In the genomic region with DNA sequence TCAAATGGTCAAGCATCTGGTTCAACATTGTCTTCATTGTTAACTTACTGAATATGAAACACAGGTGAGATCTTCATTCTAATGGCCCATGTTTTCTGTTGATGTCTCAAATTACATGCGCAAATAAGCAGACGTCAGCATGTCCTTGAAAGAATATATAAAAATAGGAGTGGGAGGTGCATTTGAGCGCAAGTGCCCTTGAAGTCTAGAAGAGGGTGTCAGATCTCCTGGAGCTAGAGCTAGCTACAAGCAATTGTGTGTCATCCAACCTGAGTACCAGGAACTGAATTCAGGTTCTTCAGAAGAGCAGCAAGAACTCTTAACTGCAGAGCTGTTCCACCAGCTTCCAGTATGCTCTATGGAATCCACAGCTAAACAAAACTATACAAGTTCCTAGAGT, we compare ENCODE assay signal across 24 mouse cellular contexts.
"Had no signal": no experiment of that assay in that cellular context is flagged by ENCODE, and none has a peak within 500 bp of the region (broad histone marks: within the 10 kb centered on the region; RNA-seq: fewer than 3 reads in every experiment).

No protein-coding gene starts in this region.

- H3K4me3 ChIP-seq: embryonic facial prominence, embryonic 10.5 days; embryonic facial prominence, embryonic 12.5 days; embryonic facial prominence, embryonic 13.5 days; embryonic facial prominence, embryonic 15.5 days; erythroblast, embryonic 14.5 days; forebrain, embryonic 10.5 days; forebrain, embryonic 12.5 days; forebrain, embryonic 13.5 days; forebrain, embryonic 15.5 days; gastrocnemius, adult 2 months; heart, adult 2 months had no signal

- H3K27ac ChIP-seq: embryonic facial prominence, embryonic 12.5 days; embryonic facial prominence, embryonic 13.5 days; embryonic facial prominence, embryonic 15.5 days; forebrain, embryonic 10.5 days; forebrain, embryonic 12.5 days; forebrain, embryonic 13.5 days; forebrain, embryonic 15.5 days; gastrocnemius, adult 2 months; heart, adult 2 months had no signal

- DNase-seq: cerebellum, adult 2 months; cerebellum, adult 8-10 months; cerebellum, adult 9-10 months; cerebellum, adult 9-11 months; cerebellum, postnatal 10 days; cerebellum, postnatal 14 days; cerebellum, postnatal 25 days; cerebellum, postnatal 36 days; forebrain, postnatal 0 days; gastrocnemius, adult 2 months; gastrocnemius, postnatal 10 days; gastrocnemius, postnatal 14 days; gastrocnemius, postnatal 25 days; gastrocnemius, postnatal 36 days; heart, adult 2 months had no signal
